Mouse (Mus musculus) testis, adult 2 months (tissue): Measurements from ENCODE around the gene Plin4.

ENCODE experiments used
- CTCF ChIP-seq: fragments of 200-500 bp; IDR thresholded peaks from 2 replicates; pipeline ENCODE4 v1.5.1; 2012; ENCODE audit warnings: low read depth, mild to moderate bottlenecking, inconsistent platforms, low read length, moderate library complexity; ENCODE audit not compliant: control insufficient read depth, insufficient read depth, insufficient replicate concordance
- POLR2A ChIP-seq: fragments of 200-500 bp; IDR thresholded peaks from 2 replicates; pipeline ENCODE4 v1.6.1; 2012; ENCODE audit warnings: low read depth, mild to moderate bottlenecking, inconsistent platforms, low read length, moderate library complexity; ENCODE audit not compliant: control insufficient read depth

DNA sequence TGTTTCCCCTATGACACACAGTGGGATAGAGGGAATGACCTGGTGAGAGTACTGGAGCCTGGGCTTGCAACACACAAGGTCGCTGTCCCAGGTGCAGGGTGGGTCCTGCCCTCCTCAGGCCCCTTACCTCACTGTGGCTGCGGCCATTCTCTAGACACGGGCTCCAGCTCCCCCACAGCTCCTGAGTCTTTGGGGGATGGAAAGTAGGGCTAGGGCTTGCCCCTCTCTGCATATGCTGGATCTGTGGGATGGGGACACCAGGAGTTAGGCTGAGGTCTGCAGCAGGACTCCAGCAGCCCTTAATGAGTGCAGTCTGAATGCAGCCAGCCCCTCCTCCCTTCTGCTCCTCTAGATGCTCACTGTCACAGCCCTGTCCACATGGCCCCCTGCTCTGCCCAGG is 3.1 kb upstream of the Plin4 start:
- TF ChIP-seq CTCF (no peak), POLR2A (no peak)
